Mouse (Mus musculus): ENCODE measurements at regions not wholly inside any gene's neighbourhood (a gene's known extent, or its start where the extent isn't known, plus 50 kb on each side); places are given as distances from the start of the nearest gene placed in this dataset.
"Not testable (repeated sequence)": the region's sequence is repeated elsewhere in the genome, so short reads cannot be mapped to it uniquely, and the experiment has no call there.

DNA sequence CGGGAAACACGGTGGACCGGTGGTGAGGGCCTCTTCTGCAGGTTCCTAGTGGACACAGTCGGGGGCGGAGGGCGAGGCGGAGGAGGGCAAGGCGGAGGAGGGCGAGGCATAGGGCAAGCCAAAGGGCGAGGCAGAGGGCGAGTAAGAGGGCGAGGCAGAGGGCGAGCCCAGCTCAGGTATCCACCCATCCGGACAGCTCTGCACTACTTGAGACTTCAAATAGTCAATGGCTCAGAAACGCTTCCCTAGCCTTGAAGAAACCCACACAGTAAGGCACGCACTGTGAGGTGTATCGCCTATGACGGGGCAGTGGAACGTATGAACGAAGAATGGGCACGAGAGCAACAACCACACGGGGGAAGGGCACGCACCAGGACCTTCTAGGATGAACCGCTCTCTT is 84.5 kb downstream of the 9530068E07Rik start:
- not testable (repeated sequence) for TF ChIP-seq CTCF, EP300 (IDR thresholded peaks at IDR 0.05; ENCODE audit: low read depth)
